Mouse (Mus musculus): ENCODE measurements around the gene Brsk2.

DNA sequence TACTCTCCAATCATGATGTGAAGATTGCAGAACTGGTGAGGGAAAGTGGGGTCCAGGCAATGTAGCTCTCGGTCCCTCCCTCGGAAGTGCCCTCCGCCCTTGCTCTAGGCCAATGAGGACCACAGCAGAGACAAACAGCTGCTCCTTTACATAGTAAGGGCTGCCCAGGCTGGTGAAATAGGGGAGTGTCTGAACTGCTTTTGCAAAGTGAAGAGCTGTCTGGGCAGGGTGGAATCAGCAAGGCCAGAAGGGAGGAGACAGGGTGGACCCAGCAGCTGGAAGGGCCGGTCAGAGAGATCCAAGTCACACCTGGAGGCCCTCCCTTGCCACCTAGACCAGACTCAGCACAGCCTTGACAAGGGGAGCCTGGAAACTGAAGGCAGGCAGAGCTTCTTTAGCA lies 76.4 kb downstream of the Brsk2 start:
- TF ChIP-seq EP300 (IDR thresholded peaks at IDR 0.05; ENCODE audit: low read depth) = no peak
- no peak for TF ChIP-seq CTCF (IDR thresholded peaks at IDR 0.05; ENCODE audit: low read depth)
